Mouse (Mus musculus): ENCODE measurements around the gene Tssk2.

Gene Tssk2

GRCm38 (mm10) chr16:17898462-17898861, at the start of gene Tssk2, which contains the start of gene Dgcr2:
Gene Tssk2, plus strand, starts transcription at chr16:17898637.
Gene Dgcr2, minus strand, starts transcription at chr16:17898562.
- DNase-seq (ENCODE audit: low read depth): no peak

GRCm38 (mm10) chr16:17848928-17849327, 49.5 kb upstream of the Tssk2 start:
- DNase-seq (ENCODE audit: low read depth): peak; percentile 72

GRCm38 (mm10) chr16:17849486-17849885, 49.0 kb upstream of the Tssk2 start:
- no peak for DNase-seq (ENCODE audit: low read depth)

GRCm38 (mm10) chr16:17851331-17851730, 47.1 kb upstream of the Tssk2 start:
- DNase-seq (ENCODE audit: low read depth): no peak

GRCm38 (mm10) chr16:17851860-17852259, 46.6 kb upstream of the Tssk2 start:
- DNase-seq (ENCODE audit: low read depth): no peak

GRCm38 (mm10) chr16:17853263-17853662, 45.2 kb upstream of the Tssk2 start:
- no peak for DNase-seq (ENCODE audit: low read depth)

- no peak for DNase-seq (ENCODE audit: low read depth)
Measured at GRCm38 (mm10) chr16:17857157-17857556, 41.3 kb upstream of the Tssk2 start.

GRCm38 (mm10) chr16:17858592-17858991, 39.8 kb upstream of the Tssk2 start:
- DNase-seq (ENCODE audit: low read depth): peak; percentile 59

GRCm38 (mm10) chr16:17865293-17865692, 33.1 kb upstream of the Tssk2 start:
- DNase-seq (ENCODE audit: low read depth): no peak

GRCm38 (mm10) chr16:17865770-17866169, 32.7 kb upstream of the Tssk2 start:
- DNase-seq (ENCODE audit: low read depth): no peak

- peak; percentile 49 for DNase-seq (ENCODE audit: low read depth)
Measured at GRCm38 (mm10) chr16:17871248-17871647, 27.2 kb upstream of the Tssk2 start.

GRCm38 (mm10) chr16:17872995-17873394, 25.4 kb upstream of the Tssk2 start:
- no peak for DNase-seq (ENCODE audit: low read depth)

GRCm38 (mm10) chr16:17875174-17875573, 23.3 kb upstream of the Tssk2 start:
- no peak for DNase-seq (ENCODE audit: low read depth)

- peak; percentile 21 for DNase-seq (ENCODE audit: low read depth)
Measured at GRCm38 (mm10) chr16:17876096-17876495, 22.3 kb upstream of the Tssk2 start.

GRCm38 (mm10) chr16:17879571-17879970, 18.9 kb upstream of the Tssk2 start:
- no peak for DNase-seq (ENCODE audit: low read depth)

- DNase-seq (ENCODE audit: low read depth): no peak
Measured at GRCm38 (mm10) chr16:17882196-17882595, 16.2 kb upstream of the Tssk2 start.

- peak; percentile 36 for DNase-seq (ENCODE audit: low read depth)
Measured at GRCm38 (mm10) chr16:17884116-17884515, 14.3 kb upstream of the Tssk2 start.

- DNase-seq (ENCODE audit: low read depth): no peak
Measured at GRCm38 (mm10) chr16:17889689-17890341, 8.6 kb upstream of the Tssk2 start.

GRCm38 (mm10) chr16:17890342-17890727, 8.1 kb upstream of the Tssk2 start:
- no peak for DNase-seq (ENCODE audit: low read depth)

GRCm38 (mm10) chr16:17890917-17891566, 7.4 kb upstream of the Tssk2 start:
- DNase-seq (ENCODE audit: low read depth): peak; percentile 80

GRCm38 (mm10) chr16:17891567-17891959, 6.9 kb upstream of the Tssk2 start, which contains the start of gene Gm20518:
Gene Gm20518, minus strand, starts transcription at chr16:17891671.
- peak; percentile 93 for DNase-seq (ENCODE audit: low read depth)

- DNase-seq (ENCODE audit: low read depth): no peak
Measured at GRCm38 (mm10) chr16:17892606-17893005, 5.8 kb upstream of the Tssk2 start.

GRCm38 (mm10) chr16:17893923-17894322, 4.5 kb upstream of the Tssk2 start, which contains the start of gene Tssk1:
Gene Tssk1, plus strand, starts transcription at chr16:17894223.
- no peak for DNase-seq (ENCODE audit: low read depth)

- DNase-seq (ENCODE audit: low read depth): no peak
Measured at GRCm38 (mm10) chr16:17896091-17896490, 2.3 kb upstream of the Tssk2 start.

Data from 416B (cell line).